Mouse (Mus musculus): ENCODE results near the gene Mpp6. TPM values are rescaled to one million over a fixed set of nuclear protein-coding genes. Genes with fewer than 3 reads are reported as not detected.

The Mpp6 gene
- polyA plus RNA-seq, 1 experiment, result 3.5 TPM

- WGBS, result 64% methylated on average over 1 of the region's 1 CpGs
- Histone ChIP-seq H3K4me3 (ENCODE audit: low read depth, low read length) (no peak overlapping the region), H3K36me3 (ENCODE audit: control insufficient read depth, insufficient read depth, low read length) (peaks cover 2% of the 10 kb centered on the region; the same call in 1 of the 2 replicates), H3K27me3 (ENCODE audit: control insufficient read depth, insufficient read depth, low read length) (no peaks in the 10 kb centered on the region), H3K27ac (ENCODE audit: insufficient read depth, low read depth, low read length) (no peak overlapping the region), H3K4me1 (ENCODE audit: control insufficient read depth, insufficient read depth, insufficient read length, low read length) (no peaks in the 10 kb centered on the region)
- TF ChIP-seq CTCF (IDR thresholded peaks at IDR 0.05; ENCODE audit: extremely low read depth, insufficient read length, insufficient replicate concordance, low read depth, low read length), result no peak
- no peak for TF ChIP-seq POLR2A (IDR thresholded peaks at IDR 0.05; ENCODE audit: low read depth, low read length)
These were observed 65.7 kb downstream of the Mpp6 start for GRCm38 (mm10) chr6:50175736-50176135.

GRCm38 (mm10) chr6:50180189-50180588 lies 70.1 kb downstream of the Mpp6 start:
- no peak overlapping the region for H3K4me3 ChIP-seq (ENCODE audit: low read depth, low read length)
- H3K36me3 ChIP-seq (ENCODE audit: control insufficient read depth, insufficient read depth, low read length), result peaks cover 4% of the 10 kb centered on the region; the same call in 1 of the 2 replicates
- no peaks in the 10 kb centered on the region for H3K27me3 ChIP-seq (ENCODE audit: control insufficient read depth, insufficient read depth, low read length)
- no peak overlapping the region for H3K27ac ChIP-seq (ENCODE audit: insufficient read depth, low read depth, low read length)
- H3K4me1 ChIP-seq (ENCODE audit: control insufficient read depth, insufficient read depth, insufficient read length, low read length), result no peaks in the 10 kb centered on the region
- TF ChIP-seq POLR2A (IDR thresholded peaks at IDR 0.05; ENCODE audit: low read depth, low read length) (no peak), CTCF (IDR thresholded peaks at IDR 0.05; ENCODE audit: extremely low read depth, insufficient read length, insufficient replicate concordance, low read depth, low read length) (no peak)
- WGBS, result 61% methylated on average over 4 of the region's 4 CpGs

- Histone ChIP-seq H3K36me3 (ENCODE audit: control insufficient read depth, insufficient read depth, low read length) (peaks cover 5% of the 10 kb centered on the region; the same call in 1 of the 2 replicates), H3K27ac (ENCODE audit: insufficient read depth, low read depth, low read length) (no peak overlapping the region), H3K4me1 (ENCODE audit: control insufficient read depth, insufficient read depth, insufficient read length, low read length) (no peaks in the 10 kb centered on the region), H3K4me3 (ENCODE audit: low read depth, low read length) (no peak overlapping the region), H3K27me3 (ENCODE audit: control insufficient read depth, insufficient read depth, low read length) (no peaks in the 10 kb centered on the region)
- no peak for TF ChIP-seq POLR2A (IDR thresholded peaks at IDR 0.05; ENCODE audit: low read depth, low read length)
- TF ChIP-seq CTCF (IDR thresholded peaks at IDR 0.05; ENCODE audit: extremely low read depth, insufficient read length, insufficient replicate concordance, low read depth, low read length), result no peak
- 36% methylated on average over 4 of the region's 4 CpGs for WGBS
These were observed 77.9 kb downstream of the Mpp6 start for GRCm38 (mm10) chr6:50187955-50188354.

- Histone ChIP-seq H3K36me3 (ENCODE audit: control insufficient read depth, insufficient read depth, low read length) (peaks cover 6% of the 10 kb centered on the region; the same call in 1 of the 2 replicates), H3K4me1 (ENCODE audit: control insufficient read depth, insufficient read depth, insufficient read length, low read length) (no peaks in the 10 kb centered on the region), H3K27me3 (ENCODE audit: control insufficient read depth, insufficient read depth, low read length) (no peaks in the 10 kb centered on the region), H3K4me3 (ENCODE audit: low read depth, low read length) (no peak overlapping the region), H3K27ac (ENCODE audit: insufficient read depth, low read depth, low read length) (no peak overlapping the region)
- no peak for TF ChIP-seq CTCF (IDR thresholded peaks at IDR 0.05; ENCODE audit: extremely low read depth, insufficient read length, insufficient replicate concordance, low read depth, low read length)
These were observed 79.3 kb downstream of the Mpp6 start for GRCm38 (mm10) chr6:50189376-50189775.

- WGBS, result 88% methylated on average over 3 of the region's 3 CpGs
- H3K36me3 ChIP-seq (ENCODE audit: control insufficient read depth, insufficient read depth, low read length), result peaks cover 10% of the 10 kb centered on the region; the same call in 1 of the 2 replicates
- TF ChIP-seq CTCF (IDR thresholded peaks at IDR 0.05; ENCODE audit: extremely low read depth, insufficient read length, insufficient replicate concordance, low read depth, low read length) (no peak), POLR2A (IDR thresholded peaks at IDR 0.05; ENCODE audit: low read depth, low read length) (no peak)
- H3K4me3 ChIP-seq (ENCODE audit: low read depth, low read length), result no peak overlapping the region
- H3K27ac ChIP-seq (ENCODE audit: insufficient read depth, low read depth, low read length), result no peak overlapping the region
- no peaks in the 10 kb centered on the region for H3K4me1 ChIP-seq (ENCODE audit: control insufficient read depth, insufficient read depth, insufficient read length, low read length)
- H3K27me3 ChIP-seq (ENCODE audit: control insufficient read depth, insufficient read depth, low read length), result no peaks in the 10 kb centered on the region
These were observed 81.6 kb downstream of the Mpp6 start for GRCm38 (mm10) chr6:50191605-50192004.

GRCm38 (mm10) chr6:50192169-50192568 lies 82.1 kb downstream of the Mpp6 start:
- TF ChIP-seq POLR2A (IDR thresholded peaks at IDR 0.05; ENCODE audit: low read depth, low read length) (no peak), CTCF (IDR thresholded peaks at IDR 0.05; ENCODE audit: extremely low read depth, insufficient read length, insufficient replicate concordance, low read depth, low read length) (no peak)
- H3K36me3 ChIP-seq (ENCODE audit: control insufficient read depth, insufficient read depth, low read length), result peaks cover 10% of the 10 kb centered on the region; the same call in 1 of the 2 replicates
- no peak overlapping the region for H3K27ac ChIP-seq (ENCODE audit: insufficient read depth, low read depth, low read length)
- H3K27me3 ChIP-seq (ENCODE audit: control insufficient read depth, insufficient read depth, low read length), result no peaks in the 10 kb centered on the region
- no peak overlapping the region for H3K4me3 ChIP-seq (ENCODE audit: low read depth, low read length)
- H3K4me1 ChIP-seq (ENCODE audit: control insufficient read depth, insufficient read depth, insufficient read length, low read length), result no peaks in the 10 kb centered on the region
- WGBS, result 74% methylated on average over 1 of the region's 1 CpGs

- no peaks in the 10 kb centered on the region for H3K27me3 ChIP-seq (ENCODE audit: control insufficient read depth, insufficient read depth, low read length)
- WGBS, result 74% methylated on average over 3 of the region's 3 CpGs
- no peak overlapping the region for H3K4me3 ChIP-seq (ENCODE audit: low read depth, low read length)
- no peaks in the 10 kb centered on the region for H3K4me1 ChIP-seq (ENCODE audit: control insufficient read depth, insufficient read depth, insufficient read length, low read length)
- TF ChIP-seq POLR2A (IDR thresholded peaks at IDR 0.05; ENCODE audit: low read depth, low read length) (no peak), CTCF (IDR thresholded peaks at IDR 0.05; ENCODE audit: extremely low read depth, insufficient read length, insufficient replicate concordance, low read depth, low read length) (no peak)
- H3K27ac ChIP-seq (ENCODE audit: insufficient read depth, low read depth, low read length), result no peak overlapping the region
- peaks cover 13% of the 10 kb centered on the region; the same call in 1 of the 2 replicates for H3K36me3 ChIP-seq (ENCODE audit: control insufficient read depth, insufficient read depth, low read length)
These were observed 82.8 kb downstream of the Mpp6 start for GRCm38 (mm10) chr6:50192822-50193221.

Measured in small intestine, adult 2 months (tissue).